Mouse (Mus musculus): ENCODE measurements around the gene Pax5.

GRCm38 (mm10) chr4:44597965-44598364 lies 112.3 kb downstream of the Pax5 start:
- TF ChIP-seq USF1 (IDR thresholded peaks at IDR 0.05; ENCODE audit: low read depth) (no peak), MYOD1 (IDR thresholded peaks at IDR 0.05; ENCODE audit: control insufficient read depth, insufficient read length, low read depth) (no peak), CEBPB (IDR thresholded peaks at IDR 0.05; ENCODE audit: low read depth) (no peak)
